Mouse (Mus musculus) liver, embryonic 14.5 days (tissue): ENCODE data around the gene Dnaja2.

ENCODE experiments used
- CTCF ChIP-seq: IDR thresholded peaks from 2 replicates; pipeline ENCODE4 v1.5.1; 2016; ENCODE audit warnings: antibody characterized with exemption, low read depth, control low read depth
- EP300 ChIP-seq: IDR thresholded peaks from 2 replicates; pipeline ENCODE4 v1.6.1; 2016; ENCODE audit warnings: antibody characterized with exemption, low read depth

- TF ChIP-seq CTCF: no peak
- TF ChIP-seq EP300: no peak
These were observed 36.4 kb upstream of the Dnaja2 start for GRCm38 (mm10) chr8:85591532-85591931.
